Mouse (Mus musculus): ENCODE data around the gene Anxa2. TPM values are rescaled to one million over a fixed set of nuclear protein-coding genes. Genes with fewer than 3 reads are reported as not detected.
A peak's percentile ranks its signal among the peaks of the same experiment; 100 is the strongest.

Gene Anxa2
- 170 and 344 TPM in 2 replicates for total RNA-seq (2012; rRNA removed)

DNA sequence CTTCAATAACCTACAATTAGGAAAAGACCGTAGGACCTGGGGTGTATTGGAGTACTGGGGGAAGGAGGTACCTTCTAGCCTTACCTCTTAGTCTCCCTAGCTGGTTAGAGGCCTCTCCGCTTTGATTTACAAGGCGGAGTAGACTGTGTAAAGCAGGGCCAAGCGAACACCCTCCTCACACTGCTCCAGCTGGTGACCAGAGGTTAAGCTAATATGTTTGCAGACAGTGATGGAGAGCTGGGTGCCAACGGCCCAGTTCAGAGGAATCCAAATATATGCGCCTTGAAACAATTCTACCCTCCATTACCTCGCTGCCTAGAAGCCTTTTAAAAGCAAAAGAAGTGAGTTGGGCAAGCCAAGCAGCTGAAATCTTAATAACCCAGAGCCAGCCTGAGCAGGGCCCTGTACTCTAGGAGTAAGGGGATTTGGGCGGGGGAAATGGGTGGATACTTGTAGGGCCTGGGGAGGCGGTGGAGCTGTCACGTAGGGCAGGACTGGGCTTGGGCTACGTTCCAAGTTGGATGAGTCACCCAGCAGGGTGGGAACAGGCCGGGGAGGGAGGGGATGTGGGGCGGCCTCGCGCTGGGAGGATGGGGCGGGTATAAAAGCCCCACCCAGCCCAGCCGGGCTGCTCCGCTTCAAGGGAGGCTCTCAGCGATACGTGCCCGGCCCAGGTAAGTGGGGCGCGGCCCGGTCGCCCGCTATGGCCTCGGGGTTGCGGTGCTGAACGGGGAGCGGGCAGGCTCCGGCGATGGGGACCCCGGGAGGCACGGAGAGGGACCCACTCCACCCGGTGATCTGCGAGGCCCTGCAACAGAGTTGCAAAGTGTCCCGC is at the start of gene Anxa2:
TSS of gene Anxa2 (plus strand) at position 555 of the 835 bp plus-strand sequence.
- no peak for TF ChIP-seq ZC3H11A (IDR thresholded peaks at IDR 0.05; ENCODE audit: borderline replicate concordance, low read depth, low read length)
- TF ChIP-seq CHD2 (IDR thresholded peaks at IDR 0.05; ENCODE audit: low read depth, low read length): no peak
- no peak for TF ChIP-seq HCFC1 (IDR thresholded peaks at IDR 0.05; ENCODE audit: borderline replicate concordance, insufficient read depth, low read length)
- no peak for TF ChIP-seq MAFK (IDR thresholded peaks at IDR 0.05; ENCODE audit: insufficient read depth, low read depth, low read length)
- no peak for TF ChIP-seq ZNF384 (IDR thresholded peaks at IDR 0.05; ENCODE audit: low read depth, low read length)
- Histone ChIP-seq H3K9ac (ENCODE audit: insufficient read depth, low read depth, low read length, poor library complexity, severe bottlenecking) (peak within 1 kb of the TSS; percentile 62), H3K4me3 (ENCODE audit: insufficient read depth in 1 of 2, low read depth in 1 of 2, low read length in 2 of 2, poor library complexity in 1 of 2, severe bottlenecking in 1 of 2) (peak within 1 kb of the TSS; percentile 74 to 75), H3K36me3 (ENCODE audit: control insufficient read depth, insufficient read depth, low read length, poor library complexity, severe bottlenecking) (no peaks in the 10 kb centered on the region), H3K27ac (ENCODE audit: insufficient read depth, low read depth, low read length, poor library complexity, severe bottlenecking) (0 out of 2 replicates have a peak within 1 kb of the TSS, but pooled peaks have one; percentile 13), H3K4me1 (ENCODE audit: control insufficient read depth in 2 of 2, insufficient read depth in 2 of 2, low read length in 2 of 2, poor library complexity in 1 of 2) (peaks cover 0 to 27% of the 10 kb centered on the region in 2 experiments; a peak in 2 of 4 replicates), H3K9me3 (ENCODE audit: control insufficient read depth, insufficient read depth, low read depth, low read length) (no peaks in the 10 kb centered on the region)
- in situ Hi-C loops (cut with MboI; ENCODE audit: low sequenced_read_pairs in 2 of 2, unreplicated experiment in 2 of 2): no loop called here
- DNase-seq (ENCODE audit: low read depth, low spot score): peak; percentile 60

DNA sequence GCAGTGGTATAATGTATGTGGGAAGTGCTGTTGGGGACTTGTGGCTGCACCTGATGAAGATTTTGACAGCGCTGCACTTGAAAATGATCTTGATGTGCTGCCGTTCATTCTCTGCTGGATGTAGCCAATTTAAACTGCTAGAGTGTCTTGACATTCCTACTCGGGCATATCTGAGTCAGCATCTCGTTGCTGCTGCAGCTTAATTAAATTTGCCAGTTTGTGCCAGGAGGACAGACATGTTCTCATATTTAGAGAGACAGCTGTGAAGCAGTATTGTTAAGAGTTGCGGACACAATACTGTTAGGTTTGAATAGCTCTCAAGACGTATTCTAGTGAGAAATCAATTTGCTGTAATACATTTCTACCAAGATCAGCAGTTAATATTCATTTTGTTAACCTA is 48.7 kb upstream of the Anxa2 start:
- Histone ChIP-seq H3K9ac (ENCODE audit: insufficient read depth, low read depth, low read length, poor library complexity, severe bottlenecking) (no peak overlapping the region), H3K36me3 (ENCODE audit: control insufficient read depth, insufficient read depth, low read length, poor library complexity, severe bottlenecking) (no peaks in the 10 kb centered on the region), H3K27ac (ENCODE audit: insufficient read depth, low read depth, low read length, poor library complexity, severe bottlenecking) (no peak overlapping the region), H3K4me1 (ENCODE audit: control insufficient read depth in 2 of 2, insufficient read depth in 2 of 2, low read length in 2 of 2, poor library complexity in 1 of 2) (no peaks in the 10 kb centered on the region), H3K4me3 (ENCODE audit: insufficient read depth in 1 of 2, low read depth in 1 of 2, low read length in 2 of 2, poor library complexity in 1 of 2, severe bottlenecking in 1 of 2) (no peak overlapping the region), H3K9me3 (ENCODE audit: control insufficient read depth, insufficient read depth, low read depth, low read length) (no peaks in the 10 kb centered on the region)
- DNase-seq (ENCODE audit: low read depth, low spot score): no peak
- in situ Hi-C loops (cut with MboI; ENCODE audit: low sequenced_read_pairs in 2 of 2, unreplicated experiment in 2 of 2): no loop called here
- TF ChIP-seq ZNF384 (IDR thresholded peaks at IDR 0.05; ENCODE audit: low read depth, low read length) (no peak), CHD2 (IDR thresholded peaks at IDR 0.05; ENCODE audit: low read depth, low read length) (no peak), MAFK (IDR thresholded peaks at IDR 0.05; ENCODE audit: insufficient read depth, low read depth, low read length) (no peak), ZC3H11A (IDR thresholded peaks at IDR 0.05; ENCODE audit: borderline replicate concordance, low read depth, low read length) (no peak), HCFC1 (IDR thresholded peaks at IDR 0.05; ENCODE audit: borderline replicate concordance, insufficient read depth, low read length) (no peak)

DNA sequence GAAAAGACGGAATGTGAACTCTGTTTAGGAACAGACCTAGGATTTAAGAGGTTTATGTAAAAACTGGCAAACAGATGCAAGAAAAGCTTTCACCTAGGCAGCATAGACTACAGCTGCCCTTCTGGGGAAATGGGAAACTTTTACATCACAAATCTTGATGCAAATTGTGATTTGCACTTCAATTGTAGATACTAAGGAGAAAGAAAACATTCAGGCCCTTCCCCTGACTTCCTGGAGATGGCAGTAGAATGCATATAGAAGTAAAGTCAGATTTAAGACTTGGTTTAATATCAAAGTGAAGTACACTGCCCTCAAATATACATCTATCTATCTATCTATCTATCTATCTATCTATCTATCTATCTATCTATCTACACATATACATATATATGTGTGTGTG is 33.9 kb upstream of the Anxa2 start:
- no peak for TF ChIP-seq MAFK (IDR thresholded peaks at IDR 0.05; ENCODE audit: insufficient read depth, low read depth, low read length)
- TF ChIP-seq CHD2 (IDR thresholded peaks at IDR 0.05; ENCODE audit: low read depth, low read length): no peak
- TF ChIP-seq ZC3H11A (IDR thresholded peaks at IDR 0.05; ENCODE audit: borderline replicate concordance, low read depth, low read length): no peak
- no peak for TF ChIP-seq HCFC1 (IDR thresholded peaks at IDR 0.05; ENCODE audit: borderline replicate concordance, insufficient read depth, low read length)
- no peak for TF ChIP-seq ZNF384 (IDR thresholded peaks at IDR 0.05; ENCODE audit: low read depth, low read length)
- no peak for DNase-seq (ENCODE audit: low read depth, low spot score)
- H3K27ac ChIP-seq (ENCODE audit: insufficient read depth, low read depth, low read length, poor library complexity, severe bottlenecking): no peak overlapping the region
- H3K4me3 ChIP-seq (ENCODE audit: insufficient read depth in 1 of 2, low read depth in 1 of 2, low read length in 2 of 2, poor library complexity in 1 of 2, severe bottlenecking in 1 of 2): no peak overlapping the region
- H3K4me1 ChIP-seq (ENCODE audit: control insufficient read depth in 2 of 2, insufficient read depth in 2 of 2, low read length in 2 of 2, poor library complexity in 1 of 2): peaks cover 0 to 2% of the 10 kb centered on the region in 2 experiments; a peak in 2 of 4 replicates
- peaks cover 7% of the 10 kb centered on the region for H3K36me3 ChIP-seq (ENCODE audit: control insufficient read depth, insufficient read depth, low read length, poor library complexity, severe bottlenecking)
- no peak overlapping the region for H3K9ac ChIP-seq (ENCODE audit: insufficient read depth, low read depth, low read length, poor library complexity, severe bottlenecking)
- no peaks in the 10 kb centered on the region for H3K9me3 ChIP-seq (ENCODE audit: control insufficient read depth, insufficient read depth, low read depth, low read length)
- in situ Hi-C loops (cut with MboI; ENCODE audit: low sequenced_read_pairs in 2 of 2, unreplicated experiment in 2 of 2): no loop called here

DNA sequence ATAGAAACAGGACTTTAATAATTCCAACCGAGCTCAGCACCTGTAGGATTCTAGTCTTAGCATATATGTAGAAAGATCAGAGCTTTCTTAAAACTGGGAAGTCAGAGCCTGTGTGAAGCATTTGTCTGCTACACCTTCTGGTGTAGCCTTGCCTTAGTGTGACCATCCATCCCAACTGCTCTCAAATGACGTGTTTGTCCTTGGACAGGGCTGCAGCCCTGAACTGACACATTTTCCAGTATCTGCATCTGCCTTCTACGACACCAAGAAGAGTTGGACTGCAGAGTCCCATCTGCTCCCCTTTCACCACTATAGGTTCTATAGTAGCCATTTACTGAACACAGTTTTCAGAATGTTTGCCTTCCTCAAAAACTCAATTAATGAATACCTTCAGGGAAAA is 22.9 kb upstream of the Anxa2 start:
- no peaks in the 10 kb centered on the region for H3K36me3 ChIP-seq (ENCODE audit: control insufficient read depth, insufficient read depth, low read length, poor library complexity, severe bottlenecking)
- TF ChIP-seq CHD2 (IDR thresholded peaks at IDR 0.05; ENCODE audit: low read depth, low read length): no peak
- TF ChIP-seq ZNF384 (IDR thresholded peaks at IDR 0.05; ENCODE audit: low read depth, low read length): no peak
- no peak for TF ChIP-seq ZC3H11A (IDR thresholded peaks at IDR 0.05; ENCODE audit: borderline replicate concordance, low read depth, low read length)
- TF ChIP-seq HCFC1 (IDR thresholded peaks at IDR 0.05; ENCODE audit: borderline replicate concordance, insufficient read depth, low read length): no peak
- no peak for TF ChIP-seq MAFK (IDR thresholded peaks at IDR 0.05; ENCODE audit: insufficient read depth, low read depth, low read length)
- no peak overlapping the region for H3K4me3 ChIP-seq (ENCODE audit: insufficient read depth in 1 of 2, low read depth in 1 of 2, low read length in 2 of 2, poor library complexity in 1 of 2, severe bottlenecking in 1 of 2)
- H3K9ac ChIP-seq (ENCODE audit: insufficient read depth, low read depth, low read length, poor library complexity, severe bottlenecking): no peak overlapping the region
- H3K9me3 ChIP-seq (ENCODE audit: control insufficient read depth, insufficient read depth, low read depth, low read length): no peaks in the 10 kb centered on the region
- no peaks in the 10 kb centered on the region for H3K4me1 ChIP-seq (ENCODE audit: control insufficient read depth in 2 of 2, insufficient read depth in 2 of 2, low read length in 2 of 2, poor library complexity in 1 of 2)
- no peak overlapping the region for H3K27ac ChIP-seq (ENCODE audit: insufficient read depth, low read depth, low read length, poor library complexity, severe bottlenecking)
- in situ Hi-C loops (cut with MboI; ENCODE audit: low sequenced_read_pairs in 2 of 2, unreplicated experiment in 2 of 2): no loop called here
- no peak for DNase-seq (ENCODE audit: low read depth, low spot score)
